Mouse (Mus musculus): Measurements from ENCODE around the gene Trp53tg5. TPM values are rescaled to one million over a fixed set of nuclear protein-coding genes. Genes with fewer than 3 reads are reported as not detected.

Gene Trp53tg5
- polyA plus RNA-seq, 1 experiment from 2014 or later: not detected

DNA sequence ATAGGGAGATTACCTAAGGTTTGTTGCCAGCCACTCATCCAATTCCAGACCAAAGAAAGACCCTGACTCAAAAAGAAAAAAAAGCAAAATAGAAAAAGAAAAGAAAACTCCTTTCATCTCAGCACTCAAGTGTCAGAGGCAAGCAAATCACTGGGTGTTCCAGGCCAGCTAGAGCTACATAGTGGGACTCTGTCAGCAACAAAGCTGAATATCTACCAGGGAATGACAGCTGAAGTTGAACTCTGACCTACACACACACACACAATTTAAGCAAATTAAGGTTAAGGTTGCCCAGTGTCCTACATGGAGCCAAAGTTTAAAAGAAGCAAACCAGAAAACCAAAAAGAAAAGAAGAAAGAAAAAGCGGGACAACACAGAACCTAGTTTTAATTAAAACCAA is 25.4 kb downstream of the Trp53tg5 start:
- Histone ChIP-seq H3K36me3 (replicated peaks) (no peaks in the 10 kb centered on the region), H3K4me2 (no peak overlapping the region), H3K9ac (no peak overlapping the region), H3K27me3 (peaks cover 24% of the 10 kb centered on the region), H3K4me3 (replicated peaks) (no peak overlapping the region), H3K4me1 (replicated peaks) (no peaks in the 10 kb centered on the region), H3K9me3 (replicated peaks) (no peaks in the 10 kb centered on the region), H3K27ac (replicated peaks) (no peak overlapping the region)
- no peak for ATAC-seq (ENCODE audit: insufficient read depth)
- WGBS (ENCODE audit: insufficient replicate concordance): 63% methylated on average over 1 of the region's 1 CpGs

DNA sequence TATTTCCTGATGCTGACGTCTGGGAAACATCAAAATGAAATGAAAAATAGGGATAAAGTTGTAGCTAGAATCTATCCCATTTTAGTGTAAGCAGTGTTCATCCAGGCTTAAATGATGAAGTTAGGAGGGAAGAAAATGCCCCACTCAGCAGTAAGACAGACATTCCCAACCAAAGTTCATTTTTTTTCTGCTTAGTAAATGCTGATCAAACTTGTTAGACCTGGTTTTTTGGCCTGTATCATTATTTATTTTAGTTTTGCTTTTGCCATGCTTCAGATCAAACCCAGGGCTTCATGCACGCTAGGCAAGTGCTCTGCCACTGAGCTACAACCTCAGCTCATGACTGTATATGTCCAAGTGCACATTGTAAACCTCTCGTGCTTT is 27.4 kb downstream of the Trp53tg5 start:
- 44% methylated on average over 3 of the region's 3 CpGs for WGBS (ENCODE audit: insufficient replicate concordance)
- H3K27me3 ChIP-seq: peaks cover 44% of the 10 kb centered on the region
- no peaks in the 10 kb centered on the region for H3K9me3 ChIP-seq (replicated peaks)
- H3K36me3 ChIP-seq (replicated peaks): no peaks in the 10 kb centered on the region
- H3K4me1 ChIP-seq (replicated peaks): no peaks in the 10 kb centered on the region
- no peak overlapping the region for H3K27ac ChIP-seq (replicated peaks)
- no peak overlapping the region for H3K9ac ChIP-seq
- no peak overlapping the region for H3K4me2 ChIP-seq
- no peak overlapping the region for H3K4me3 ChIP-seq (replicated peaks)
- no peak for ATAC-seq (ENCODE audit: insufficient read depth)

DNA sequence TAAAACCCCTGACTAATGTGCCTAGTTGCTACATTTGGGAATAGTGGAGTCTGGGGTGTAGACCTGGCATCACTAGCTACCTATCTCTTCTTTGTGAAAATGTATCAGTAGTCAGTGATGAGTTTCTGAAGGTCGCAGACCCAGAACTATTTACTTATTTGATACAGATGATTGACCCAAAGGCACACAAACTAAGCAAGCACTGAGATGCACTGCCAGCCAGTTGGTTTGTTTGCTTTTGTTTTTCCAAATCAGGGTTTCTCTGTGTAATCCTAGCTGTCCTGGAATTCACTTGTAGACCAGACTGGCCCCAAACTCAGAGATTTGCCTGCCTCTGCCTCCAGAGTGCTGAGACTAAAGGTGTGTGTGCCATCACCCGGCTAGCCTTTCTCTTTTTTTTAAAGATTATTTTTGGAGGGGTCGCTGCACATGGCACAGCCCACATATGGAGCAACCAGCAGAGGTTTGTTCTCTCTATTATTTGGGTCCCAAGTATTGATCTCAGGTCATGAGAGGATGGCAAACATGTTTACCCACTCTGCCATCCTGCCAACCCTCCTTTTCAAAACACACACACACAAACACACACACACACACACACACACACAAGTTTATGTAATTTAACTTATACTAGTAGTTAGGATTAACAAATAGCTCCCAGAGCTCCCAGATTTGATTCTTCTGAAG is 28.0 kb downstream of the Trp53tg5 start:
- H3K27ac ChIP-seq (replicated peaks): no peak overlapping the region
- no peak for ATAC-seq (ENCODE audit: insufficient read depth)
- peaks cover 50% of the 10 kb centered on the region for H3K27me3 ChIP-seq
- H3K36me3 ChIP-seq (replicated peaks): no peaks in the 10 kb centered on the region
- no peak overlapping the region for H3K4me2 ChIP-seq
- 50% methylated on average over 3 of the region's 3 CpGs for WGBS (ENCODE audit: insufficient replicate concordance)
- H3K4me1 ChIP-seq (replicated peaks): no peaks in the 10 kb centered on the region
- no peak overlapping the region for H3K9ac ChIP-seq
- no peaks in the 10 kb centered on the region for H3K9me3 ChIP-seq (replicated peaks)
- no peak overlapping the region for H3K4me3 ChIP-seq (replicated peaks)

DNA sequence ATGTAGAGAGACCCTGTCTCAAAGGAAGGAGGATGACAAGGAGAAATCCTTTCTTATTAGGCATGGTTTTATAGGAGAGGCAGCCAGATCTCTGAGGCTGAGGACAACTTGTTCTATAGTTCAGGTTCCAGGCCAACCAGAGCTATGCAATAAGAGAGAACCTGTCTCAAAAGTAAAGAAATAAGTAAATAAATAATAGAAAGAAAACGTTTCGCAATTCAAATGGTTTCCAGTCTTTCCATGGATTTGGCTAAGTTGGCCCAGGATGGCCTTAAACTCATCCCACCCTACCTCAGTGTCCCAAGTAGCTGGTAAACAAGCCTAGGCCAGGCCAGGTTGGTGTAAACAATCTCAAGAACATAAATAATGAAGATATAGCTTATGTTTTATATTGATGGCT is 28.8 kb downstream of the Trp53tg5 start:
- H3K36me3 ChIP-seq (replicated peaks): no peaks in the 10 kb centered on the region
- no peak overlapping the region for H3K4me3 ChIP-seq (replicated peaks)
- 45% methylated on average over 2 of the region's 2 CpGs for WGBS (ENCODE audit: insufficient replicate concordance)
- no peak overlapping the region; the same call in 1 of the 2 replicates for H3K27ac ChIP-seq (replicated peaks)
- H3K9me3 ChIP-seq (replicated peaks): no peaks in the 10 kb centered on the region
- no peak overlapping the region for H3K9ac ChIP-seq
- peaks cover 5% of the 10 kb centered on the region for H3K4me1 ChIP-seq (replicated peaks)
- peaks cover 54% of the 10 kb centered on the region for H3K27me3 ChIP-seq
- ATAC-seq (ENCODE audit: insufficient read depth): no peak
- no peak overlapping the region for H3K4me2 ChIP-seq

DNA sequence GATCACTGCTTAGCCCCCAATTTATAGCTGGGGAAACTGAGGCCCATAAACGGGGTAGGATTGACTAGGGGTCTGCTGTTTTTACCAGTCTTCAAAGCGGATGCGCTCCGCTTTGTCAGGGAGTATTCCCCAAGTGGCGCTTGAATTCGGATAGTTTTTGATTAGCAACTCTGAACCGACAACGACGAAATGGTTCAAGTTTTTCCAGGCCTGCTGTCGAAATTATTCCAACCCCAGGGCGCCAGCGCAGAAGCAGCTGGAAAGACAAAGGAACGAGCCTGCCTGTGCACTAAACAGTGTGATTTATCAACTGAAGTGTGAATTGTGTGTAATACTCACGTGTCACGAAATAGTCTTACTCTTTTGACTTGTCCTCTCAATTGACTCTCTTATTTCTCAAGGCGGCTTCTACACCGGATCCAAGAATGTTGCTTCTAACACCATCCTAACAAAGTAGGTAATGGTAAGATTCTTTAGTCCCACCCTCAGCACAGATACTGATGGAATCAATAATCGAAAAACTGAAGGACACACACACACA is 30.0 kb downstream of the Trp53tg5 start, which contains the start of gene Sdc4:
Sdc4 (minus strand) TSS at position 428 of the 541 bp plus-strand sequence.
- ATAC-seq (ENCODE audit: insufficient read depth): no peak
- peaks cover 54% of the 10 kb centered on the region for H3K27me3 ChIP-seq
- H3K9ac ChIP-seq: peak within 1 kb of the TSS; percentile 51

DNA sequence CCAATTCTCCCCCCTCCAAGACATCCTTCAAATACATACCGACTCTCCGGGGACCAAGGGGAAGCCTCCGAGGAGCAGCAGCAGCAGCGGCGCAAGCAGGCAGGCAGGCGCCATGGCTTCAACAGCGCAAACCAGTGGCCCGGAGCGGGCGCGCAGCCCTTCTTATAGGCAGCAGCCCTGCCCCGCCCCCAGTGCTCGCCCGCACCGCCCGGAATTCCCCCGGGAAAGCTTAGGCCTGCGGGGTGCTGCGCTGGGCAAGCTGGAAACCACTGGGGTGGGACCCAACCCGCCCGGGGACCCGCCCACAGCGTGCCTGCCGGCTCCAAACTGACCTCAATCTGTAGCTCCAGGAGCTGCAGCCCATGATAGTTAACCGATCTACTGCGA is 30.5 kb downstream of the Trp53tg5 start:
- peak overlapping the region; percentile 45 for H3K27ac ChIP-seq (replicated peaks)
- ATAC-seq (ENCODE audit: insufficient read depth): peak; percentile 76
- WGBS (ENCODE audit: insufficient replicate concordance): under 1% methylated on average over 26 of the region's 26 CpGs
- H3K4me3 ChIP-seq (replicated peaks): peak overlapping the region; percentile 52
- peak overlapping the region; percentile 51 for H3K9ac ChIP-seq
- H3K4me1 ChIP-seq (replicated peaks): peaks cover 5% of the 10 kb centered on the region
- peaks cover 54% of the 10 kb centered on the region for H3K27me3 ChIP-seq
- H3K4me2 ChIP-seq: peak overlapping the region; percentile 55
- no peaks in the 10 kb centered on the region for H3K36me3 ChIP-seq (replicated peaks)
- no peaks in the 10 kb centered on the region for H3K9me3 ChIP-seq (replicated peaks)

More for the DNA sequence above, 30.0 kb downstream of the Trp53tg5 start, which contains the start of gene Sdc4:
- H3K9me3 ChIP-seq (replicated peaks): no peaks in the 10 kb centered on the region
- H3K27ac ChIP-seq (replicated peaks): peak within 1 kb of the TSS; percentile 45
- H3K4me2 ChIP-seq: peak within 1 kb of the TSS; percentile 55
- H3K4me1 ChIP-seq (replicated peaks): peaks cover 5% of the 10 kb centered on the region
- H3K4me3 ChIP-seq (replicated peaks): peak within 1 kb of the TSS; percentile 52
- no peaks in the 10 kb centered on the region for H3K36me3 ChIP-seq (replicated peaks)
- 9% methylated on average over 18 of the region's 18 CpGs for WGBS (ENCODE audit: insufficient replicate concordance)

DNA sequence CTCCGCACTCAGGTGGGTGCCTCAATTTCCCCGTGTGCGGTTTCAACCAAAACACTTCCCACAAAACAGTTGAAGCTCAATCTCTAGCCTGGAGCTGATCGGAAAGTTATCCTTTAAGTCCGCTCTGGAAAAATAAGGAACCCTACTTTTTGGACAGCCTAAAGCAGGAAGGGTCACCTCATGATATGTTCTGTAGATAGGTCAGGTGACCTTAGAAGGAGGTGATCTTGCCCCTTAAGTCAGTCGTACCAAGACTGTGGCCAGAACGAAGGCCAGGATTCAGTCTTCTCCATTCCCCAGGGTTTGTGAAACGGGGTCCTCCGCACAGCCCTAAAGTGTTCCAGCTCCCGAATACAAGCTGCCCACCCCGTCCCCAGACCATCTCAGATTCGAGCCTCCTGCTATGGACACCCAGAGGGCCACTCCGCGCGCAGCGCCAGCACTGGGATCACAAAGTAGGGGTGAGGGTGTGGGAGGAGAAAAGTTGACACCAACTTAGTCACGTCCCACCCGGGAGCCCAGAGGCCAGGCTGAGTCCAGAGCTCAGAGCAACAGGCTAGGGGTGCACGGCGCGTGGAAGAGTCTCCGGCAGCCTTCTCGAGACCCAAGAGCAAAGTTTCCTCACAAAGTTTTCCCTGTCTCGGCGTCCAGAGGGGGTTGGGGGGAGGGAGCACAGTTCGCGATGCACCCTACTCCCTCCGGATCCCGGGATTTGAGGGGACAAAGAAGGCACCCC is 31.0 kb downstream of the Trp53tg5 start:
- H3K4me1 ChIP-seq (replicated peaks): peaks cover 5% of the 10 kb centered on the region
- peak overlapping the region; percentile 55 for H3K4me2 ChIP-seq
- peak overlapping the region; percentile 51 for H3K9ac ChIP-seq
- H3K36me3 ChIP-seq (replicated peaks): no peaks in the 10 kb centered on the region
- peaks cover 54% of the 10 kb centered on the region for H3K27me3 ChIP-seq
- WGBS (ENCODE audit: insufficient replicate concordance): 4% methylated on average over 29 of the region's 29 CpGs
- no peaks in the 10 kb centered on the region for H3K9me3 ChIP-seq (replicated peaks)
- peak overlapping the region; percentile 45; the same call in 1 of the 2 replicates for H3K27ac ChIP-seq (replicated peaks)
- H3K4me3 ChIP-seq (replicated peaks): peak overlapping the region; percentile 52
- peak; percentile 48 for ATAC-seq (ENCODE audit: insufficient read depth)

DNA sequence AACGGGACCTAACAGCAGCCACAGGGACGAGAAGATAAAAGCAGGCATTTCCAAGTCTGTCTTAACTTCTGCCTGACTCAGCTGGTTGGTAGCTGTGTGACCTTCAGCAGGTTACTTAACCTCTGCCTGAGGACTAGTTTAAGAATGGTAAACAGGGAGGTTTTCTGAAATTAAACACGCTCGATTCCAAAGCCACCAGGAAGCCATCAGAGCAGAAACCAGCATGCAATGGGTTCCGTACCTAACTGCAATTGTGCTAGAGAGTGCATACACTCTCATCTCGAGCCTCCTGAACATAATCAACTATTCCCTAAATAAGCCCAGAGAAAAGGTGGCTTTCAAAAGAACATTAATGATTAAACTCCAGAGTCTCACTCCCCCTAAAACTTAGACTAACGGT is 31.8 kb downstream of the Trp53tg5 start:
- H3K4me1 ChIP-seq (replicated peaks): peaks cover 5% of the 10 kb centered on the region
- peaks cover 58% of the 10 kb centered on the region for H3K27me3 ChIP-seq
- H3K4me2 ChIP-seq: peak overlapping the region; percentile 55
- no peaks in the 10 kb centered on the region for H3K9me3 ChIP-seq (replicated peaks)
- no peaks in the 10 kb centered on the region for H3K36me3 ChIP-seq (replicated peaks)
- H3K9ac ChIP-seq: peak overlapping the region; percentile 51; the same call in 1 of the 2 replicates
- no peak for ATAC-seq (ENCODE audit: insufficient read depth)
- WGBS (ENCODE audit: insufficient replicate concordance): 18% methylated on average over 7 of the region's 7 CpGs
- peak overlapping the region; percentile 52 for H3K4me3 ChIP-seq (replicated peaks)
- H3K27ac ChIP-seq (replicated peaks): no peak overlapping the region

DNA sequence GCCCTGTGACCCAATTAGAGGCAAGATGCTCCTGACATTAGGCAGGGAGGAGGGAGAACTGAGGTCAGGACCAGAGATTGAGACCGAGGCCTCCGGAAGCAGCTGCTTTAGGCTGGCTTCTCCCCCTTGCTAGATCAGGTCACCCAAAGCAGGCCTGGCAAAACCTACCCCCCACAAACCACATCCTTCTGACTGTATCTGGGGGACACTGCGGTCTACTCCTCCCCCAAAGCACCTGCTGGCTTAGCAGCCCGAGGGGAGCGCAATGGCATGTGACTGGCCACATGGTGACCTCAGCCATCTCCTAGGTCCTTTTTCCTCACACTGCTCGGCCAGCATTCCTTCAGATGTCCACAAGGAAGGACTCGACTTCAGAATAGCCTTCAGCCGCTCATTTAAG is 32.4 kb downstream of the Trp53tg5 start:
- Histone ChIP-seq H3K36me3 (replicated peaks) (no peaks in the 10 kb centered on the region), H3K27ac (replicated peaks) (no peak overlapping the region), H3K4me3 (replicated peaks) (peak overlapping the region; percentile 52), H3K4me1 (replicated peaks) (peaks cover 8% of the 10 kb centered on the region), H3K27me3 (peaks cover 60% of the 10 kb centered on the region), H3K9ac (no peak overlapping the region), H3K9me3 (replicated peaks) (no peaks in the 10 kb centered on the region), H3K4me2 (peak overlapping the region; percentile 55)
- ATAC-seq (ENCODE audit: insufficient read depth): no peak
- WGBS (ENCODE audit: insufficient replicate concordance): 14% methylated on average over 8 of the region's 8 CpGs

DNA sequence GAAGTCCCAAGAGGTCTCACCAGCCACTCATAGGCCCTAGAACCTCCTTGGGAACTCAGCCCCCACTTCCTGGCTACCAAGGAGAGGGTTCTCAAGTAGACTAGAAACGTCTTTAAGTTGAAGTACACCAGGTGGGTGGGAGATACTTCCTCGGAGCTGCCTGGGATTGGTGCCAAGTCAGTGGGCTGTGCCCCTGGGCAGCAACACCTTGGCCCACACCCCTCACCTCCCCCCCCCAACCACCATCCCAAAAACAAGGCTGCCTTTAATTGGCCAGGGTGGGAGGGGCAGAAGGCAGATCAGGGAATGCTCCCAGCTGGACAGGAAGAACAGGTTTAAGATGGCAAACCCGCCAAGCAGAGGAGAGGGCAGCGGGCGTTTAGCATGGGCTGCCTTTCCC is 33.2 kb downstream of the Trp53tg5 start:
- H3K36me3 ChIP-seq (replicated peaks): no peaks in the 10 kb centered on the region
- peak overlapping the region; percentile 55 for H3K4me2 ChIP-seq
- no peak overlapping the region for H3K4me3 ChIP-seq (replicated peaks)
- WGBS (ENCODE audit: insufficient replicate concordance): 58% methylated on average over 5 of the region's 5 CpGs
- peaks cover 57% of the 10 kb centered on the region for H3K27me3 ChIP-seq
- no peak overlapping the region for H3K27ac ChIP-seq (replicated peaks)
- peaks cover 12% of the 10 kb centered on the region for H3K4me1 ChIP-seq (replicated peaks)
- ATAC-seq (ENCODE audit: insufficient read depth): no peak
- no peaks in the 10 kb centered on the region for H3K9me3 ChIP-seq (replicated peaks)
- H3K9ac ChIP-seq: no peak overlapping the region

DNA sequence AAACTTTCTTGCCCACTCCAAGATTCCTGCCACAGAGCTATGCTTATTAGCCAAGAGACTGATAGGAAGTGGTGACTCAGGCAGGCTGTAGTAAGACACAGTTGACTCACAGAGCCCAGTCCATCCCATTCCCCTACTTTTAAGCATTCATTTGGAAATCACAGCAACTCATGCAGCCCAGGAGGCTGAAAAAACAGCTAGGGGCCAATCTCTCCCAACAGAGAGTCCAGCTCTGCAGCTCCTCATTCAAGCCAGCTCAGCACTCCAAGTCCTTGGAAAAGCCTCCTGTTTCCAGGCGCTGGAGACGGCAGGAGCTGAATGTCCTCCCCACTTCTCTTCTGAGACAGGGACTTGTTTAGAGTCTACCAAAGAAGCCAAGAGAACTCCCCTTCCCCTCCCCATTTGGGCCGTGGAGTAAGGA is 34.5 kb downstream of the Trp53tg5 start:
- no peaks in the 10 kb centered on the region for H3K9me3 ChIP-seq (replicated peaks)

More for the DNA sequence above, 34.5 kb downstream of the Trp53tg5 start:
- ATAC-seq (ENCODE audit: insufficient read depth): no peak
- H3K27me3 ChIP-seq: peaks cover 50% of the 10 kb centered on the region
- peak overlapping the region; percentile 45 for H3K4me2 ChIP-seq
- H3K36me3 ChIP-seq (replicated peaks): no peaks in the 10 kb centered on the region
- no peak overlapping the region for H3K9ac ChIP-seq
- no peak overlapping the region for H3K27ac ChIP-seq (replicated peaks)
- 39% methylated on average over 3 of the region's 3 CpGs for WGBS (ENCODE audit: insufficient replicate concordance)
- H3K4me1 ChIP-seq (replicated peaks): peaks cover 12% of the 10 kb centered on the region
- no peak overlapping the region for H3K4me3 ChIP-seq (replicated peaks)

All from liver, embryonic 15.5 days (tissue).